8 mouse cellular contexts compared by ENCODE assay signal in the genomic region with DNA sequence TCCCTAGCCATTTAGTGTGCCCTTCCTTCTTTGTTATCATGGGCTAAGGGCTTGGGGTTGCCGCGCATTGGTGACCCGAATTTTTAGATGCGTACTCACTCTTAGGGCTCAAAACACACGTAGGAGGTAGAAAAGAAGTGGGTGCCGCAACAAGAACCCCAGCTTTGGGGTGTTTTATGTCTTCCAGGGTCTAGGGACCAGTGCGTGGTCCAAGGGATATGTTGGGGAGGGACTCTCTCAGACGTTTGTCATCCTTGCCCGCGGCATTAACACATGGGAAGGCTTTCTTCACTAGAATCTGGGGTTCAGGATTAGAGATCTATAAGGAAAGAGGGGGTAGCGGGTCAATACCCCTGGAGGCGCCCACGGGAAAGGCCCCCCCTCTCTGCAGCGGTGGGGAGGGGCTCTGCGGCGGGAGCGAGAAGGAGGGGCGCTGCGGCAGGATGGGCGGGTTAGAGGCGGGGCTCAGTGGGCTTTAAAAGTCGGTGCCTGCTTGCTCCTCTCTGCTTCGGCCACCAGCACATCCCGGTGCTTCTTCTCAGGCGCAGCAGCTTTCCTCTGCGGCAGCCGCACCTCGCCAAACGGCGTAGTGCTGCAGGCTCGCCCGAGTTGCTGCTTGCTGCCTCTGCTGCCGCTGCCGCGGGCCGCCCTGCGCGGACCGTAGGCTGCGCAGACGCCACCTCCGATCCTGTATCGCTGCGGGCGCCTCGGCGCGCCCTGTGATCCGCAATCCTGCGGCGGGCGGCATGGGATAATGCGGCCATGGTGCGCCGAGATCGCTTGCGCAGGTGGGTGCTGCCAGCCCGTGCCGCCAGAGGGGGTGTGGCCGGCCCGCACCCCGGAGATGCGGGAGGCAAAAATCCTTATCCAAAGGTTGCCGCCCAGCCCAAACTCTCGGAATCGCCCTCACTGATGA. TPM values are rescaled to one million over a fixed set of nuclear protein-coding genes. Genes with fewer than 3 reads are reported as not detected.
DNase-seq lines count a peak whose midpoint lies in the region; ATAC-seq and TF ChIP-seq lines count a peak whose summit lies in the region.

No protein-coding gene starts in this region.

- H3K4me1 ChIP-seq in ES-Bruce4 (ENCODE audit: control insufficient read depth, insufficient read depth, low read length), result no peaks in the 10 kb centered on the region
- peaks cover 30% of the 10 kb centered on the region for H3K4me1 ChIP-seq in forebrain, embryonic 12.5 days
- H3K4me1 ChIP-seq in heart, embryonic 15.5 days (replicated peaks), result peaks cover 6% of the 10 kb centered on the region; the same call in 1 of the 2 replicates
- 0 out of 2 replicates have a peak, but pooled peaks cover 10% of the 10 kb centered on the region for H3K4me1 ChIP-seq in liver, embryonic 12.5 days

- peak overlapping the region; percentile 55 for H3K4me2 ChIP-seq in forebrain, embryonic 12.5 days
- H3K4me2 ChIP-seq in heart, embryonic 15.5 days, result peak overlapping the region; percentile 69
- H3K4me2 ChIP-seq in liver, embryonic 12.5 days, result peak overlapping the region; percentile 59

- TF ChIP-seq EP300 in ES-Bruce4 (IDR thresholded peaks at IDR 0.05; ENCODE audit: insufficient read depth, low read depth, low read length), result peak; percentile 39; the same call in 1 of the 2 replicates

- peak; percentile 92 for TF ChIP-seq POLR2A in ES-Bruce4 (IDR thresholded peaks at IDR 0.05; ENCODE audit: insufficient read depth, low read length)

- no peak for TF ChIP-seq CTCF in ES-Bruce4 (IDR thresholded peaks at IDR 0.05; ENCODE audit: low read depth, low read length)

- H3K27ac ChIP-seq in ES-Bruce4 (ENCODE audit: insufficient read depth, low read length), result no peak overlapping the region
- peak overlapping the region; percentile 94 for H3K27ac ChIP-seq in forebrain, embryonic 12.5 days
- peak overlapping the region; percentile 84 for H3K27ac ChIP-seq in heart, embryonic 15.5 days
- H3K27ac ChIP-seq in liver, embryonic 12.5 days, result peak overlapping the region; percentile 38; the same call in 1 of the 2 replicates

- peak overlapping the region; percentile 54 for H3K4me3 ChIP-seq in ES-Bruce4 (ENCODE audit: low read depth, low read length)
- H3K4me3 ChIP-seq in forebrain, embryonic 12.5 days (replicated peaks), result peak overlapping the region; percentile 64
- peak overlapping the region; percentile 70 for H3K4me3 ChIP-seq in heart, embryonic 15.5 days
- peak overlapping the region; percentile 47 for H3K4me3 ChIP-seq in liver, embryonic 12.5 days

- H3K9ac ChIP-seq in ES-Bruce4 (ENCODE audit: low read depth, poor library complexity, severe bottlenecking), result peak overlapping the region; percentile 39
- H3K9ac ChIP-seq in forebrain, embryonic 12.5 days, result peak overlapping the region; percentile 75
- peak overlapping the region; percentile 70 for H3K9ac ChIP-seq in heart, embryonic 15.5 days
- 0 out of 2 replicates have a peak overlapping the region, but pooled peaks have one; percentile 43 for H3K9ac ChIP-seq in liver, embryonic 12.5 days

- WGBS in forebrain, embryonic 12.5 days, result 57% methylated on average over 64 of the region's 66 CpGs
- 42% methylated on average over 65 of the region's 66 CpGs for WGBS in heart, embryonic 15.5 days
- WGBS in liver, embryonic 12.5 days (ENCODE audit: insufficient replicate concordance), result 54% methylated on average over 63 of the region's 66 CpGs

- peak; percentile 74 for ATAC-seq in forebrain, embryonic 12.5 days (ENCODE audit: low FRiP score)
- peak; percentile 67 for ATAC-seq in heart, embryonic 15.5 days (replicated peaks; ENCODE audit: insufficient number of reproducible peaks, insufficient read depth, low FRiP score, low read depth)
- ATAC-seq in liver, embryonic 12.5 days, result no peak

- no peaks in the 10 kb centered on the region for H3K27me3 ChIP-seq in ES-Bruce4 (ENCODE audit: control insufficient read depth, insufficient read depth, low read length, poor library complexity, severe bottlenecking)
- H3K27me3 ChIP-seq in forebrain, embryonic 12.5 days, result no peaks in the 10 kb centered on the region; the same call in 1 of the 2 replicates
- H3K27me3 ChIP-seq in heart, embryonic 15.5 days, result no peaks in the 10 kb centered on the region
- peaks cover 76% of the 10 kb centered on the region for H3K27me3 ChIP-seq in liver, embryonic 12.5 days (replicated peaks)

- peaks cover 17% of the 10 kb centered on the region for H3K9me3 ChIP-seq in ES-Bruce4 (replicated peaks; ENCODE audit: control insufficient read depth, insufficient read depth, low read length, poor library complexity, severe bottlenecking)
- peaks cover 47% of the 10 kb centered on the region for H3K9me3 ChIP-seq in forebrain, embryonic 12.5 days
- H3K9me3 ChIP-seq in heart, embryonic 15.5 days (replicated peaks), result peaks cover 22% of the 10 kb centered on the region
- H3K9me3 ChIP-seq in liver, embryonic 12.5 days (replicated peaks), result peaks cover 32% of the 10 kb centered on the region

- H3K36me3 ChIP-seq in ES-Bruce4 (ENCODE audit: control insufficient read depth, insufficient read depth, low read length, poor library complexity, severe bottlenecking), result no peaks in the 10 kb centered on the region
- H3K36me3 ChIP-seq in forebrain, embryonic 12.5 days (replicated peaks), result peaks cover 10% of the 10 kb centered on the region
- H3K36me3 ChIP-seq in heart, embryonic 15.5 days, result peaks cover 14% of the 10 kb centered on the region
- H3K36me3 ChIP-seq in liver, embryonic 12.5 days, result 0 out of 2 replicates have a peak, but pooled peaks cover 4% of the 10 kb centered on the region

- DNase-seq in brain, adult 2 months (ENCODE audit: low read depth, low spot score), result peak; percentile 91
- peak; percentile 79 for DNase-seq in kidney, postnatal 14 days
- DNase-seq in neural tube, embryonic 10.5 days (ENCODE audit: extremely low spot score, low spot score), result peak; percentile 81
- peak; percentile 34 for DNase-seq in thymus, postnatal 25 days

RNA-seq across cellular contexts. Expression of a gene that starts 14.5 kb away (rescaled TPM):
- 50.5 and 54.4 TPM in 2 replicates for polyA plus RNA-seq in ES-Bruce4 (2011; ENCODE audit: insufficient read depth, insufficient read length, low read depth, missing spikeins)
- polyA plus RNA-seq in forebrain, embryonic 12.5 days (2016; fragmentation: Nextera tagmentation; extraction: Ambion mirVana), result 802 and 947 TPM in 2 replicates
- 1,527 and 1,993 TPM in 2 replicates for polyA plus RNA-seq in heart, embryonic 15.5 days (2015; fragmentation: Nextera tagmentation; extraction: Ambion mirVana)
- polyA plus RNA-seq in liver, embryonic 12.5 days (2016; fragmentation: Nextera tagmentation; extraction: Ambion mirVana), result 372 and 384 TPM in 2 replicates

RNA-seq across cellular contexts. Expression of a gene that starts 44.3 kb away (rescaled TPM):
- 4.9 and 8.1 TPM in 2 replicates for polyA plus RNA-seq in ES-Bruce4 (2011; ENCODE audit: insufficient read depth, insufficient read length, low read depth, missing spikeins)
- polyA plus RNA-seq in forebrain, embryonic 12.5 days (2016; fragmentation: Nextera tagmentation; extraction: Ambion mirVana), result 23.3 and 25.1 TPM in 2 replicates
- polyA plus RNA-seq in heart, embryonic 15.5 days (2015; fragmentation: Nextera tagmentation; extraction: Ambion mirVana), result 9.3 and 10.0 TPM in 2 replicates
- polyA plus RNA-seq in liver, embryonic 12.5 days (2016; fragmentation: Nextera tagmentation; extraction: Ambion mirVana), result 5.6 and 6.1 TPM in 2 replicates

Comparison
In these comparisons a context has a peak if more than half of its experiments do, and no peak if none do; other contexts are left out.
1. DNase-seq: peak in every context shown above with its lines; median percentile 91 in brain, adult 2 months; 81 in neural tube, embryonic 10.5 days; 79 in kidney, postnatal 14 days; 34 in thymus, postnatal 25 days.